Mouse (Mus musculus): ENCODE measurements around the gene Rplp2.
A peak's percentile ranks its signal among the peaks of the same experiment; 100 is the strongest.

Gene Rplp2

DNA sequence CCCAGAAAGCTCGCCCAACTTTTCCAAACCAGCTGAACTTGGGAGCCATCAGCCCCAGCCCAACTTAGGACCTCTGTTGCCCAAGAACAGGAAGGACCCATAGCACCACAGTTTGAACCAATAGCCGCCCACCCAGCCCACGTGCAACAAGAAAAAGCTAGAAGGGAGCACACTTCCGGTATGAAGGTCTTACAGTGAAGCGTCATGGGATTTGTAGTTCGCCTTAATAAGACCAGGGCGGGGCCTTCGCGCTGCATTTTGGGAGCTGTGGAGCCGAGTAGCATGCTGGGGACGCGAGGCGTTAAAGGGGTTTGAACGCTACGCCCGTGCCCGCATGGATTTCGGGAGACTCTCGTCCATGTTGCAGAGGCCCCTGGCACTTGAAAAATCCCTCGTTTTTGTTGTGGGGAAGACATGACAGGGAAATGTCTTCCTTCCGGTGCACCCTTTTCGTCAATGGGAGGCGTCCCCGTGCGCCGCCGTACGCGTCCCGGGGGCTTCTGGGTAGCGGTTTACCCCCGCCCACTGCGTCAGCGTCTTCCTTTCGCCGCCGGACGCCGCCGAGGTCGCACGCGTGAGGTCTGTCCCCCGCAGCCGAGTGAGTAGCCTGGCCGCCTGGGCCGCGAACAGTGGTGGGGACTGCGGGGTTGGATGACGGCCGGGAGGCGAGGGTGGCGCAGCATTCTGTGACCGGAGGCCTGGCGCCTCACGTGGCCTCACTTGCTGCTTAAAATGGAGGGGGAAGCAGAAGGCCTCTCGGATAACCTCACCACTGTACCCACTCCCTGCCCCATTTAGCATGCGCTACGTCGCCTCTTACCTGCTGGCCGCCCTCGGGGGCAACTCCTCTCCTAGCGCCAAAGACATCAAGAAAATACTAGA, at the start of gene Rplp2:
Gene Rplp2, plus strand, starts transcription at position 261 of the 882 bp plus-strand sequence.
- DNase-seq (ENCODE audit: low read depth): peak; percentile 99

DNA sequence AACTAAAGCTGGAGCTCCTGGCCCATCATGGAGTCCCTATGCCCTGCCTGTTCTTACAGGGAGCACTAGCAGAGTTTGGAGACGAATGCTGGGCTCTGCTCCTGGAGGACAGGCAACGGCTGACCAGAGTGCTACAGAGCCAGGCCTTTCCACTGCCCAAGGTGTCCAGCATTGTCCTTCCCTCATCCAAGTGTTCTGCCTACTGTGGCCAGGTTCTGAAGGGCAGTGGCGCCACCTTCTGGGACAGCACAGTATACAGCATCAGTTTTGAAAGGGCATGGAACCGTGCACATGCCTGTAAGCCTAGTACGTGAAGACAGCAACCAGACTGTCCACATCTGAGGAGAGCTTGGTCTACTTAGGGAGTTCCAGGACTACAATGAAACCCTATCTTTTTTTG, 43.9 kb upstream of the Rplp2 start:
- peak; percentile 81 for DNase-seq (ENCODE audit: low read depth)

DNA sequence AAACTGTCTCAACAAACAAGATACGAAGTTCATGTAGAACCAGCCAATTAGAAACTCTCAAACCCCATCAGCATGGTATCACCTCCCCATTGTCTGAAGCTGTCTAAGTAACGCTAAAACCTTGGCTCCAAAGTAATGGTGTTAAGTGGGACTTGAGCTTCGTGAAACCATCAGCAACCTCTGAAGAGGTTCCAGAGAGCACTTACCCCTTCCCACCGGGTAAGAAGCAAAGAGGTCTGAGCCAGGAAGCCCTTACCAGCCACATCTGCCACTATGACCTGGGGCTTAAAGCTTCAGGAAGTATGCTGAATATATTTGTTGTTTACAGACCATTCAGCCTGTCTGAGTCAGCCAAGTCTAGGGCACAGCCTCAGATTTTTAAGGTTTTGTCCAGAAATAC, 41.7 kb upstream of the Rplp2 start:
- DNase-seq (ENCODE audit: low read depth): no peak

DNA sequence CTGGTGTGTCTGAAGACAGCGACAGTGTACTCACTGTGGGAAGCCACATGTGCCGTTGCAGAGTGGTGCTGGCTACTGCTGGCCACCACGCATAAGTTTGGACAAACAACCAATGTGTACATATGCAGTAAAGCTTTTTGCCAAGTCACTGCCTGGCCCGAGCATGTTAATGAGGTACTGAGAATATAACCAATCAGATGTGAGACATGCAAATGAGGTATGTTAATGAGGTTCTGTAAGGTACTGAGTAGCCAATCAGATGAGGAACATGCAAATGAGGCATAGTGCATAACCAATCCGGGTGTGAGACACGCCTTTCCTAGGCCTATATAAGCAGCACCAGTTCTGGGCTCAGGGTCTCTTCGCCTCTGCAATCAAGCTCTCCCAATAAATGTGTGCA, 39.5 kb upstream of the Rplp2 start:
- DNase-seq (ENCODE audit: low read depth): peak; percentile 26

DNA sequence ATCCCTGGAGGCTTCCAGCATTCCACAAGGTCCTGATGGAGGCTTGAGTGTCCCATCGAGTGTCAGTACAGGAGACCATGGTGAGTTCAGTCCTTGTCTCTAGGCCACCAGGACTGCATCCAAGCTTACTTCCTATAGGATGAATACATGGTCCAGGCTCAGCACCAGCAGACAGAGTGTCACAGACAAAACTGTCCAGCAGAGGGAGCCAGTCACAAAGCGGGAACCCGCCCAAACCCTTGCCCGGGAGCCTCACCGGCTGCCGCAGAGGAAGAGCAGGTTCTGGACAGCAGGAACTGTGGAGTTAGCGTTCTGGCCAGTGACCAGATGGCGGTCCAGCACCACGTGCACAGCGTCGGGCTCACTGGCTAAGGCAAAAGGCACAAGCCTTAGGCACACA, 38.3 kb upstream of the Rplp2 start:
- peak; percentile 83 for DNase-seq (ENCODE audit: low read depth)

DNA sequence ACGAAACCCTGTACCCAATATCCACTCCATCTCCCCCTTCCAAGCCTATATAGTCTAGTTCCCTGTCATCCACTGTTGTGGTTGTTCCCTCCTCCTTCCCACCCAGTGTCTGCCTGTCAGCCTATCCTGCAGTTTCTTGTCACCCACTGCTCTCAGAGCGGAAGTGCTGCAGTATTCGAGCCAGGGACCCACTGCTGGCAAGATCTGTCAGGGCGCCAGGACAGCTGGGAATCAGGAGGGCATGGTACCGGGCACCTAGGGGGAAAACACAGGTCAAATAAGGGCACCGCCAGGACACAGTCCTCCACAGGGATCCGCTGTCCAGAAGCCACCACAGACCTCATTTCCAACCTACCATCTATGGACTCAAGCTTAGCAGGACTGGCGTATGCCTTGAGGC, 36.5 kb upstream of the Rplp2 start:
- DNase-seq (ENCODE audit: low read depth): no peak

DNA sequence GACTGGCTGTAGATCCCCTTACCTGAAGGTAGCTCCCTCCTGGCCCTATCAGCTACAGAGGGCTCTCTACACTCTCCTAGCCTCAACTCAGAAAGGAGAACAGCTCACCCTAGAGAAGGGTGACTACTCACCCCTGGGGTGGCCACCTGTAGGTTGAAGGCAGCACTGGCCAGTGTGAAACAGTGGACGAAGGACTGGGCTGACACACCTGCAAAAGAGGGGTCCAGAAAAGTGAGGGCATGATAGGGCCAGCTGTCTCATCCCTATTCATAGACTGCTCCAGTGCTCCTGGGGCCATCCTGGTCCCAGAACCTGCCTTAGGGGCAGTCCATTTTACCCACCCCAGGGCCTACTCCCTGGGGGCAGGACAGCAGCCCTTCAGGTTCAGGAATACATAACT, 35.5 kb upstream of the Rplp2 start:
- no peak for DNase-seq (ENCODE audit: low read depth)

DNA sequence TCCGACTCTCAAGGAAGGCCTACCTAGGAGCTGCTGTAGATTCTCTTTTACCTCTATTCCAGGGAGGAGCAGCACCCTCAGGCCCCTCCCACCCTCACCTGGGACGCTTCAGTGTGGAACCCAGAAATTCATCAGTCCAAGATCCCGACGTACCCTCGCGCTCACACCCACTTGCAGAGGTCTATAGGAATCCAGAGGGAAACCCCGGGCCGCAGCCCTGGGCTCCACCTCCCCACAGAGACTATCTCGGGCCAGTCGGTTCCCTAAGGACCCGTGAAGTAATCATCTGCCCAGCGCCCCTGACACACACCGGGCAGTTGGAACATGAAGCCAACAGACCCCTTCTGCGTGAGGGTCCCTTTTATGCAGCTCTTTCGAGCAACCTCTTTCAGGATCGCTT, 33.8 kb upstream of the Rplp2 start:
- peak; percentile 18 for DNase-seq (ENCODE audit: low read depth)

DNA sequence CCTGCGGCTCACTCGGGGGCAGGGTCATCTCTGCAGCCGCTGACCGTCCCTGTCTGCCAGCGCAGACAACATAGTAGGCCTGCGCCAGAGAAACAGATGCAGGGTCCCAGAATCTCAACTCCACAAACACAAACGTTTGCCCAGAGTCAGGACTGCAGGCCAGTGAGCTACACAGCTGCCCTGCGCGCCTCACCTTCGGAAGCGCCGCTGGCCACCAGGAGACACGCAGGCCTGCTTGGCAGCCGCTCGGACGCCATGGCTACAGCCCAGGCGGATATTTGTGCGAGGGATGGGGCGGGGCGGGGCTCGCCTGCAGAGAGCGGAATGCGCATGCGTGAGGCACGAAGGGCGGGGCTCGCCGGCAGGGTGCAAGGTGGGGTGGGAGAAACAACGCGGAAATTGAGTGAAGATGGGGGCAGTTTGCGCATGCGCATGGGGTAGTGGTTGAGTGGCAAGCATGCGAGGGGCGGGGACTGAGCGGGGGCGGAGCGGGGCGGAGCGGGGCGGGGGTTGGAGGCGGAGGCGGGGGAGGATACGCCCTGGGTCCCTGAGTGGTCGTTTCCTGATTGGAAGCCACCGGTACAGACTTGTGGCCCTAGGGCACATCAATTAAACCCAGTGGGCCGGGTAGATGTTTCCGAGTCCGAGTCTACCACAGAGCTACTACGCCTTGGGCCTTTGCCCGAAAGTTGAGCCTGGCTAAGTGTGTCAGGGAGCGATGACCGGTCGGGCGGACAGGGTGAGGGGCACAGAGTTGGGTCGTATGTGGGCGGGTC, 33.2 kb upstream of the Rplp2 start, which contains the start of gene Gatd1:
Gene Gatd1, minus strand, starts transcription at position 328 of the 776 bp plus-strand sequence.
- peak; percentile 99 for DNase-seq (ENCODE audit: low read depth)

DNA sequence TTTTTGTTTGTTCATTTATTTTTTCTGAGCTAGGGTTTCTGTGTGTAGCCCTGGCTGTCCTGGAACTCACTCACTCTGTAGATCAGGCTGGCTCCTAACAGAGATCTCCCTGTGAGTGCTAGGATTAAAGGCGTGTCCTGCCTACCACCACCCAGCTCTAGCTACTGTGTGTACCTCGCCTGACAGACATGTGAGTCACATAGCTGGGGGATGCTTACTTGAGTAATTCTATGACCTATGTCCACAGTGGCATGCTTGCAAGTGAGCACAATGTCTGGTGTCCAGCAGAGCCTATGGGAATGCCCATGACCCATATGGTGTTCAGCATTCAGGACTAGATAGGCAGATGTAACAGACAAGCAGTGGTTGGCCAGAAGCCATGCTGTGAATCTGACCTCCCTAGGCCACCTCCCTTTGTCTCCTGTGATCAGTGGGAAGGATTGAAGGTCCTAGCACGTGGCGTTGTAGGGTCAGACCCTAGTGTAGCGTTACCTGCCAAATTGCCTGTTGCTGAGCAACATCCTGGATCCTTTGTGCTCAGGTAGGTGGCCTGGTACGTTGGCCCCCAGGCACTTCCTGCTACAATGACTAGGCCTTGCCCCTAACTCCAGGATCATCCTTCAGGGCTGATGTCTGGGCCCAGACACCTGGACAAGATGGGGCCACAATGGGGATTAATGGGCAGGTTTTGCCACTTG, 30.9 kb upstream of the Rplp2 start:
- peak; percentile 17 for DNase-seq (ENCODE audit: low read depth)

DNA sequence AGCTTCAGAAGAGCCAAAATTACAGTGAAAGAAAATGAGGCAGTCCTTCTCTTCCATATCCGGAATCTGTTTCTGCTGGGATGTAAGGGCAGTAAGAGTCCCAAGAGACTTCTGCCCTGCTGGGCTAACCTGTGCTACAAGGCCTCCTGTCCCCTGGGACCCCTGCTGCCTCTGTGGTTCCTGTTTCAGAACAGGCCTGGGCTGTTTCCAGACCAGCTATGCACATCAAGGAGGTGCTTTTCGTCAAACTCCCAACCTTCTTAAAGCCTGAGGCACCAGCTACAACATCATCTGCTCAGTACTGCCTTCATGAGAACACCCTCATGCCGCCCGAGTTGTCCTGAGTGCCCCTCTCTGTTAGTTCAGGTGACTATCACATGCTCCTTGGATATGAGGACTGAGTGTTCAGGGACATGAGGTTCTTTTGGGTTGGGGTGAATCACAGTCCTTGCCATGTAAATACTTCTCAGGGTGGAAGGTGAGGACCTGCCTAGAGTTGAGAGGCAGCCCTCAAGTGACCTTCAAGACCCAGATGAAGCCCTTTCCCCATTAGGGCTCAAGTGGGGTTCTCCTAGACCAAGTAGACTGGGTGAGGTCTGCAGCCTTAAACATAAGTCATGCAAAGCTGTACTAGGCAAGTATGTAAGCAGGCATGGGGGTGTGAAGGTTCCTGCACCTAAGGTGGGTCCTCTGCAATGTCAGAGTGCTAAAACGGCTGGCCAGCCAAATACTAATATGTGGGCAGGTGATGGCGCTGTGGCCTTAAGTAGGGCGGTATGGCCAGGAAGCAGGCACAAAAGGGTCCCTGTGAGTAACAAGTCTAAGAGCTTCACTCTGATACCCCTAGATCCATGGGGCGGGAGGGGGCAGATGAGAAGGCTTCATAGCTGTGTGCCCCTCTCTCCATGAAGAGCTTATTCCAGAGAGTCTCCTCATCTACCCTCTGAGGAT, 29.2 kb upstream of the Rplp2 start:
- DNase-seq (ENCODE audit: low read depth): peak; percentile 33

DNA sequence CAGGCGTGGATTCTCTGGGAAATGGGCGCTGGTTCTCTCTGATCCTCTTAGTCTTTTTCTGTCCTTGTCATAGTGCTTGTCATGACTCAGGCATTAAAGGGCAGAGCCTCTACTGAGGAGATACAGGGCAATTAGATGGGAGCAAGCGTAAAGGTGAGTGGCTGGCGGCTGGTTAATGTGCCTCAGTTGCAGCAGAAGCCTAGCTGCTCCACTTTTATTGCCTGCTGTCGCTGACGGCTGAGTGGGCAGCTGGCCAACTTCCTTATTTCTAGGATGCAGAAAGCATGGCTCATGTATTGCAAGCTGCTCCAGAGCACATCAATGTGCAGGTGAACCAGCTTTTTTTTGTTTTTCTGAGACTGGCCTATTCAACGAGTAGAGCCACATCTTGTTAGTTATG, 28.2 kb upstream of the Rplp2 start:
- DNase-seq (ENCODE audit: low read depth): peak; percentile 60

DNA sequence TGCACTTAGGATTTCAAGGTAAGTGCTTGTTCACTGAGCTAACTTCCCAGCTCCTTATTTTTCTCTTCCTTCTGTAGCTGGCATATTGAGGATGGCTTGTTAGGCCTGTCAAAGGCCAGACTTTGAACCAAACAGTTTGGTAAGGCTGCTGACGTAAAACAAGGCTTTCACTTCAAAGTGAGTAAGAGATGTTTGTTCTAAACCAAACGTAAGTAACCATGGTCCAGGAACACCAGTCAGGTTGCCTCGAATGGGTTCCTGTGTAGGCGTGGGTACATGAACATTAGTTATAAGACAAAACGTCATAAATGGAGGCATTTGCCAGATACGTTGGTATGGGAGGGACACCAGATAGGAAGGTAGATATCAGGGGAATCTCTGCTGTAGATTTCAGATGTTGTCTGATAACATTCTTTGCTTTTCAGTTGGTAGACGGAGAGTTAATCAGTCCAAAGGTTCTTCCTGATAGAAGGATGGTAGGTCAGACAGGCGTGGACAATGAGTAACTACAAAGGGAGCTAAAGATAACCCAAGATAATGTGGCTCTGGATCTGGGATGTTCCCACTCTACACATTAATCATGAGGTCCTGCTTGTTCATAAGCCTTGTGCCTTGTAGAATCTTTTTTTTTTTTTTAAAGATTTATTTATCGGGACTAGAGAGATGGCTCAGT, 27.0 kb upstream of the Rplp2 start:
- DNase-seq (ENCODE audit: low read depth): no peak

DNA sequence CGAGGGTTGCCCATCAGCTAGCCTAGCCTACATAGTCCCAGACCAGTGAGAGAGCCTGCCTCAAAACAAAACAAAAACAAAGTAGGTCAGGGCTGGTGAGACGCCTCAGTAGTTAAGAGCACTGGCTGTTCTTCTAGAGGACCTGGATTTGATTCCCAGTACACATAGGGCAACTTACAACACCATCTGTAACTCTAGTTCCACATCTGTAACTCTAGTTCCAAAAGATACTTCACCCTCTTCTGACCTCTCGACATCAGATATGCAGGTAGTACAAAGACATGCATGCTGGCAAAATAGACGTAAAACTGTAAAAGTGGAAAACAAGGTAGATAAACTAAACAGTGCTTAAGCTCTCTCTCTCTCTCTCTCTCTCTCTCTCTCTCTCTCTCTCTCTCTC, 23.4 kb upstream of the Rplp2 start:
- DNase-seq (ENCODE audit: low read depth): no peak

DNA sequence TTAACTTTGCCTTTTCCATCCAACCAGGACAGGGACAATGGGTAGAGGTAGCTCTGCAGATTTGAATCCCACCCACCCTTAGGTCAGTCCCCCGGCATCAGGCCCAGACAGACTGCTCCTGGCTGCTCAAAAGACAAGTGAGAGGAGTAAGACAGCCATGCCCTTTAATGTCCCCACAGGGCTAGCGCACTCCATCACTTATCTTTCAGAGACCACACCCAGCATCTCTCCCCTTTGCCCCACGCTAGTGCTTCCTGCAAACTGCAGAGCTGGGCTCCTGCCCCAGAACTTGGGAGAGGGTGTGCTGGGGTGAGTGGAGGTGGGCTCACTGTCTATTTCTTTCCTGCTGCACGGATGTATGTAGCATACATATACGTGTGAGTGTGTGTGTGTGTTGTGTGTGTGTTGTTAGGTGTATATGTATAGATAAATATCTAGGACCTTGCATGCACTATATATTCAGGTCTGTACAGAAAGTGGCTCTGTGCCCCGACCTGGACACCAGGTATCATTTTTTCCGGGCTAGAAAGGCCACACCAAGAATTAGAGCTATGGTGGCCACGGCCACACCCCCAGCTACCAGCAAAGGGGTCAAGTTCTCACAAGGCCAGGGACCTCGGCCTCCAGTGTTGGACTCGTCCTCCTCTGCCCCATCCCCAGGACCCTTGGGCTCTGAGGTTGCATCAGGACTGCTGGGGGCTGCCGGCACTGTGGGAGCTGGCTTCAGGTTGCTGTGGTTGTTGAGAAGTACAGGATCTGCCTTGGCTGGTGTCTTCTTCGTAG, 20.0 kb upstream of the Rplp2 start:
- DNase-seq (ENCODE audit: low read depth): no peak

DNA sequence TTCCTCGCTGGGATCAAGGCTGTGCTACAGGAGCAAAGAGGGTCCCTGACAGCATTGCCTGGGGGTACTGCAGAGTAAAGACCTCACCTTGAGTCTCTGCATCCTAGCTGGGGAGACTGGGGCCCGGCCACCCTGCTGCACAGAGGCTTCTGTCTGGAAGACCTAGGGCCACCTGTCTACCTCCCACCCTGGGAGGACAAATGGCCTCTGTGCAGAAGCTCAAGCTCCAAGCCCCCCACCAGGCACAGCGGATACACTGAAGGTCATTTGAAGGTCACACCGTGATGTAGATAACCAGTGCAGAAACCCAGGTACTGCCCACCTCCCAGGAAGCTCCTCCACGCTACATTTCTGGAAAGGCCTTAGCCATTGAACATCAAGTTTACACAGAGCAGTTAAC, 18.5 kb upstream of the Rplp2 start:
- no peak for DNase-seq (ENCODE audit: low read depth)

DNA sequence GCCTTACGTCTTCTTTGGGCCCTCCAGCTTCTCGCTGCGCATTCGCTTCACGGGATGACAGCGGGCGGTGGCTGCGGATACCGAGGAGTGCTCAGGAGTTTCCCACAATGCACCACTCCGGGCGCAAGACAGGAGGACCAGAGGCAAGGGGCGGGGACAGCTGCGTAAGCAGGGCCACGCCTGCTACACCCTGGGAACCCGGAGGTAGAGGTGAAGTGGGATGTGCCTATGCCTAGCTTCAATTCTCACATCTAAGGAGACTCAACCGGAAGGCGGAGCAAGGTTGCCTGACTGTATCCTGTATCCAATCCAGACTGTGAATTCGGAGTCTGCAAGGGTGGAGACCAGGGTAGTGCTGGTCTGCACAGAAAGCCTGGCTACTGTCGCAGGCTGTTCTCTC, 17.9 kb upstream of the Rplp2 start, which contains the start of gene Cend1:
Gene Cend1, minus strand, starts transcription at position 182 of the 400 bp plus-strand sequence.
- no peak for DNase-seq (ENCODE audit: low read depth)

DNA sequence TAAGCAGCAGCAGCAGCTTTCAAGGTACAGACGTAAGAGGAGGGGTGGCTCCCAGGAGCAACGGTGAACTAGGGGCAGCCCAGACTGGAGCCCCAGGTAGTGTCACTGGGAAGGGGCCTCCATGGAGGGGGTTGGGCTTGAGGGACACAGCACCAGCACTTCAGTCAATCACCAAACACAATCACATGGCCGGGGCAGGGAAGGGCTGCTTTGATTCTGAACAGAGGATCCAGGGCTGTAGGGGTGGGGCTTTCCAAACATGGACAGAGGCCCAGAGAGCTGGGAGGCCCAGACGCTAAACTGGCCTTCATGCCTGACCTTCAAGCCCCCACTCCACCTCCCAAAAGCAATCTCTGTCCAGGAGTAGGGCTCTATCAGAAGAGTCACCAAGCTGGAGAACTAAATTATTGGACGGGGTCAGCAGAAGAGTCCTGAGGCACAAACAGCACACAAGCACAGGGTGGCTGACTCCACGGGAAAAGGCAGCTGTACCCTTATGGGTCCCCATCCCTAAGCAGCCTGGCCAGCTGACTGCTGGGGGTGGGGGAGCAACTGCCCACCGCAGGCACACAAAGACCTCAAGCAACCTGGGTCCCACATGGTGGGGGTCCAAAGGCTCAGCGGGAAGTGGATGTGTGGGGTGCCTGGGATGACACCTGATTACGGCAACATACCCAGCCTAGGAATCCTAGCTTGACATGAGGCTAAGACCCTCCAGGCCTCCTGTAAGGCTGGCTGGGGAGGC, 17.2 kb upstream of the Rplp2 start:
- DNase-seq (ENCODE audit: low read depth): no peak

DNA sequence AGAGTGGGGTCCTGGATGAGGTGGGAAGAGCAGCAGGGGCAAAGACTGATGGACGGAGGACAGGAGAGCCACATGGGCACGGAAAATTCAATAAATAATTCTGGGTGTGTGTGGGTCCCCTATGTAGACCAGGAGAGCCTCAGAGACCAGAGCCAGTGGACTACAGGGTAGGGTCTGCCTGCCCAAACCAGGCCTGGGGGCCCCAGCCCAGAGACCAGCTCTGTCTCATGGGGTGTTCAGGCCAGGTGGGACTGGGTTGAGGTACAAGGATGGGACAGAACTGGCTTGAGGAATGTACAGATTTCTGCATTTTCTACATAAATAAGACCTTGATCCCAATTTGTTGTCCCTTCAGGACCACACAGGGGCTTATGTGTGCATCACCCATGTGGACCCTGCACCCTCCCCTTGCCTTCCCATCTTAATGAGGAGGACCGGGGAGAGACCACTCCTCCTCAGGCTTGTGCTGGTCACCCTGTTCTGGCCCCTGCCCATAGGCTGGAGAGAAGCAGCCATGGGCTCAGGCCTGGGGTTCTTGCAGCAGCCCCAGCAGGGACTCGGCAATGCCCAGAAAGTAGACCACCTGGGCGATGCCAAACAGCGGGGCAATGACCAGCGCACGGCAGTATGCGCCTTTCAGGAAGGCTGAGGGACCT, 16.5 kb upstream of the Rplp2 start:
- no peak for DNase-seq (ENCODE audit: low read depth)

Measured in 416B (cell line).